Mouse (Mus musculus) limb, embryonic 11.5 days (tissue): Measurements from ENCODE around the gene Tram2. TPM values are rescaled to one million over a fixed set of nuclear protein-coding genes. Genes with fewer than 3 reads are reported as not detected.

Experiments used
- ATAC-seq: fragments of 200-750 bp; cut with Nextera tagmentation; 2 replicates; pipeline ENCODE4 v1.8.0; 2017; ENCODE audit warnings: low read depth; ENCODE audit not compliant: insufficient number of reproducible peaks, low FRiP score, low TSS enrichment
- DNase-seq: peaks from one replicate; pipeline ENCODE4 v3.0.0-alpha.2; 2015; ENCODE audit warnings: low spot score
- H3K27ac ChIP-seq: fragments of 300-500 bp; sonication (generic); replicated peaks from 2 replicates; pipeline ENCODE4 v1.5.1; 2014; ENCODE audit warnings: low read depth, mild to moderate bottlenecking, low read length
- H3K27me3 ChIP-seq: fragments of 300-500 bp; sonication (generic); 2 replicates; pipeline ENCODE4 v1.6.1; 2014; ENCODE audit warnings: mild to moderate bottlenecking, low read length, mixed read lengths; ENCODE audit not compliant: control insufficient read depth, insufficient read depth
- H3K36me3 ChIP-seq: fragments of 300-500 bp; sonication (generic); 2 replicates; pipeline ENCODE4 v1.6.1; 2014; ENCODE audit warnings: mild to moderate bottlenecking, low read length, moderate library complexity, mixed read lengths; ENCODE audit not compliant: control insufficient read depth, insufficient read depth
- H3K4me1 ChIP-seq: fragments of 300-500 bp; sonication (generic); 2 replicates; pipeline ENCODE4 v1.6.1; 2014; ENCODE audit warnings: low read length, mixed read lengths; ENCODE audit not compliant: control insufficient read depth, insufficient read depth
- H3K4me2 ChIP-seq: fragments of 300-500 bp; sonication (generic); 2 replicates; pipeline ENCODE4 v1.6.1; 2014; ENCODE audit warnings: low read depth, mild to moderate bottlenecking, moderate library complexity; ENCODE audit not compliant: severe bottlenecking
- H3K4me3 ChIP-seq: fragments of 300-500 bp; sonication (generic); 2 replicates; pipeline ENCODE4 v1.5.1; 2014; ENCODE audit warnings: low read depth, low read length
- H3K9ac ChIP-seq: fragments of 300-500 bp; sonication (generic); 2 replicates; pipeline ENCODE4 v1.6.1; 2014; ENCODE audit warnings: mild to moderate bottlenecking, low read length
- H3K9me3 ChIP-seq: fragments of 300-500 bp; sonication (generic); 2 replicates; pipeline ENCODE4 v1.6.1; 2016; ENCODE audit warnings: low read length; ENCODE audit not compliant: control insufficient read depth
- WGBS: fragments of 180-500 bp; shearing (Covaris S2); extraction: QIAGEN DNeasy Blood & Tissue Kit; methylation state at CpG from one replicate; pipeline ENCODE4 v1.1.7; 2014; 5-methylcytosine and 5-hydroxymethylcytosine counted together
- polyA plus RNA-seq: library from polyadenylated mRNA; unstranded; fragments of >200 nt; fragmentation: Nextera tagmentation; extraction: Ambion mirVana; gene quantifications from 2 replicates; pipeline ENCODE4 v1.2.1, GENCODE M21; 2014

Tram2 gene
- polyA plus RNA-seq, 1 experiment from 2014 or later = 8.6 TPM

DNA sequence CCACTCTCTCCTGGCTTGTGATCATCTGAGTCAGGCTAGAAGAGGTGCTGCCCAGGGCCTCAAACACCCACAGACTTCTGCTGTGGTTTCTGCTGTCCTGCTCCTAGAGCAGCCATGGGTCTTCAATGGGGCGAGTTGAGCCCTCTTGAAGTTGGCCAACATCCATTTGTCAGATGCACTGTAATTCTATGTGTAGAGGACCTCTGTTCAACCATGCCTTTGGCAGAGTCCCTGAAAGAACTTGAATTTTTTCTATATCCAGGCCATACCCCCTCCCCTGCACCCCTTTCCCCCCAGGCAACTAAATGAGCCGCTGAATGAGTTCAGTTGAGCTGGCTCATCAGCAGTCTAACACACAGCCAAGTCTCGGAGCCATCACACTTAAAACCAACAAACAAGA lies 39.5 kb downstream of the Tram2 start:
- Histone ChIP-seq H3K9ac (no peak overlapping the region), H3K27me3 (no peaks in the 10 kb centered on the region), H3K27ac (no peak overlapping the region), H3K4me1 (0 out of 2 replicates have a peak, but pooled peaks cover 4% of the 10 kb centered on the region), H3K9me3 (no peaks in the 10 kb centered on the region), H3K4me3 (no peak overlapping the region), H3K36me3 (no peaks in the 10 kb centered on the region), H3K4me2 (no peak overlapping the region)
- no peak for ATAC-seq
- WGBS = 91% methylated on average over 3 of the region's 3 CpGs
- no peak for DNase-seq

DNA sequence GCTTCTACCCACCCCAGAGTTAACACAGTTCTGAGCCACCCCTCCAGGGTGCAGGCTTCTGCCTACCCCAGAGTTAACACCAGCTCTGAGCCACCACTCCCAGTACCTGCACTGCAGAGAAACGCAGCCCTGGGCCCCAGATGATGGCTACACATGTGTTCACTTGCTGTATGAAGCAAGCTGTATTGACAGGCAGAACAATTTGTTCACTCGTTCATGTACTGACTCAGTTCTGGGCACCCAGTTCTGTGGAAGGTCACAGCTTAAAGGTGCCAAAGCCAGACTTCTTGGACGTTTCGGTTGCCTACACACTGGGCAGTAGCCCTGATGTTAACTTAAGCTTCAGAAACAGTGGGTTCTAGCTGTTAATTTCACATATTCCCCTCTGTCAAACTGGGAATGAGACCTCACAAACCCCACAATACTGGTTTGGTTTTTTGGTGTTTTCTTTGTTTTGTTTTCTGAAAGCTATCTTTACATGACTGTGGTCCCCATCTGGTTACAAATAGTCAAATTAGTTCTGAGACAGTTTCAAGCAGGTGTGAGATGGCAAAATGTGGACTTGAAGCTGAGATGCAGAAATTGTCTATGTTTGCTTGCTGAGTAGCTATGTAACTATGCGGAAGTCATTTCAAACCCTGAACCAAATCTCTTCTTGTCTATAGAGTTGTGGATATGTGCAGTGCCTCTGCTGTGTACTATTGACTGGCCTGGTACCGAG lies 41.0 kb downstream of the Tram2 start:
- H3K27ac ChIP-seq = no peak overlapping the region
- H3K27me3 ChIP-seq = no peaks in the 10 kb centered on the region
- no peak overlapping the region for H3K4me2 ChIP-seq
- ATAC-seq (no peak), DNase-seq (no peak)
- H3K9me3 ChIP-seq = no peaks in the 10 kb centered on the region
- H3K4me1 ChIP-seq = 0 out of 2 replicates have a peak, but pooled peaks cover 4% of the 10 kb centered on the region
- H3K9ac ChIP-seq = no peak overlapping the region
- 83% methylated on average over 6 of the region's 6 CpGs for WGBS
- no peaks in the 10 kb centered on the region for H3K36me3 ChIP-seq
- no peak overlapping the region for H3K4me3 ChIP-seq

DNA sequence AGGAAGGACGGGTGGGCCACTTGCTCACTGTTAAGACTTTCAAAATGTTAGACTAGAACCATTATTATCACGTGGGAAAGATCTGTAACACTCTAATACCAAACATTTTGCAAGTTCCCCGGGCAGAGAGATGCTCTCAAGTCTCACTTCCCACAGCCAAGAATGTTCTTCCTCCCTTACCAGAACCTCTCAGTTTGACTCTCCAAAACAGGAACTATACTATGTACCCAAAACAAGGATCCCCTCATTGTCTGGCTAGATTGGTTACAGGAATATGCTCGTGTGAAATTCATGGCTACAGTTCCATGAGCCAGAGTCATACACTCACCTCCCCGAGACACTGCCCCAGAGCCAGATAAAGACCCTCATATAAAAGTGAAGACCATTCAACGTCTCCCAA lies 43.2 kb downstream of the Tram2 start:
- Histone ChIP-seq H3K9me3 (no peaks in the 10 kb centered on the region), H3K27me3 (no peaks in the 10 kb centered on the region), H3K4me3 (no peak overlapping the region), H3K27ac (no peak overlapping the region), H3K4me1 (no peaks in the 10 kb centered on the region), H3K4me2 (no peak overlapping the region), H3K9ac (no peak overlapping the region), H3K36me3 (no peaks in the 10 kb centered on the region)
- 85% methylated on average over 6 of the region's 6 CpGs for WGBS
- DNase-seq = no peak
- no peak for ATAC-seq

DNA sequence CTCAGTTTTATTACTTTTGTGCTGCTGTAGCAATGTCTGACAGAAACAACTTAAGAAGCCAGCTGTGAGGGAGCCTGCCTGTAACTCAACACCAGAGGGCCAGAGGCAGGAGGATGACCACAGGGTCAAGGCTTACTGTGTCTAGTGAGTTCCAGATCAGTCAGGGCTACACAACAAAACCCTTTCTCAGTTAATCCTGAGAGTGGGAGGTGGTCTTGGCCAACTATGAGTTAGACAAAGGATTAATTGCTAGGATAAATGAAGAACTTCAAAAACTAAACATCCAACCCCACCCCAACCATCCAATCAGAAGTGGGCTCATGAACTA lies 45.3 kb downstream of the Tram2 start:
- no peak overlapping the region for H3K27ac ChIP-seq
- no peaks in the 10 kb centered on the region for H3K27me3 ChIP-seq
- H3K9ac ChIP-seq = no peak overlapping the region
- H3K4me2 ChIP-seq = no peak overlapping the region
- no peak overlapping the region for H3K4me3 ChIP-seq
- 0 out of 2 replicates have a peak, but pooled peaks have one; percentile 52 for ATAC-seq
- no peaks in the 10 kb centered on the region for H3K9me3 ChIP-seq
- H3K36me3 ChIP-seq = no peaks in the 10 kb centered on the region
- H3K4me1 ChIP-seq = no peaks in the 10 kb centered on the region
- no peak for DNase-seq

DNA sequence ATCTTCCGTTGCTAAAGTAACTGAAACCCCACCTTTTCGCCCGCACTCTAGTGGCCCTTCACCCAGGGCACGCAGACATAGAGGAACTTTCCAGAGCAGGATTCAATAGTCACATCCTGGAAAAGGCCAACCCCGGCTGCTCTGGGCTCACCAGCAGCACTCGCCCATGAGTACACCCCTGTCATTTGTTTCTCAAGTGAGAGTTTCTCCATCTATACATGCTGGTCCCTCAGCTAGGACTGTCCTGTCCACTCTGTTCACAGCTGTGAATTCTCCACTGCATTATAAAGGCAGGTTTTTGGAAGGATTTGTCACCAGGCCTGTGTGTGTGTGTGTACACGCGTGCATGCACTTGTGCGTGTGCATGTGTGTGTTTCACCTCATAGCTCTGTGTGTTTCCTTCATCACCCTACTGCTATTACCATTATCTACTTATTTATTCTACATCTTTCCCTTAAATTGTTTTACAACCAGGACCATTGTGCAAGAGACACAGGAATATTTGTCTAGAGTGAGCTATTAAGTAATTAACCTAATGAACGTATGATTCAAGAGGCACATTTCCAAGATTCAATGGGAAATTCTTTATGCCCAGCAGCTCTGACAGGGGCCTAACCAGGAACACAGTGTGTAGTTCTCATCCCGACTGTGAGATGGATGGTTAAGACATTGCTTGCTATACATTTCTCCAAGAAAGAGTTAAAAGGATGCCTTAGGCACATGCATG lies 45.8 kb downstream of the Tram2 start:
- H3K27me3 ChIP-seq = no peaks in the 10 kb centered on the region
- H3K4me2 ChIP-seq = no peak overlapping the region
- DNase-seq (no peak), ATAC-seq (0 out of 2 replicates have a peak, but pooled peaks have one; percentile 17)
- H3K9ac ChIP-seq = no peak overlapping the region
- H3K4me3 ChIP-seq = no peak overlapping the region
- H3K27ac ChIP-seq = no peak overlapping the region
- H3K9me3 ChIP-seq = no peaks in the 10 kb centered on the region
- 90% methylated on average over 11 of the region's 11 CpGs for WGBS
- H3K4me1 ChIP-seq = no peaks in the 10 kb centered on the region
- no peaks in the 10 kb centered on the region for H3K36me3 ChIP-seq

DNA sequence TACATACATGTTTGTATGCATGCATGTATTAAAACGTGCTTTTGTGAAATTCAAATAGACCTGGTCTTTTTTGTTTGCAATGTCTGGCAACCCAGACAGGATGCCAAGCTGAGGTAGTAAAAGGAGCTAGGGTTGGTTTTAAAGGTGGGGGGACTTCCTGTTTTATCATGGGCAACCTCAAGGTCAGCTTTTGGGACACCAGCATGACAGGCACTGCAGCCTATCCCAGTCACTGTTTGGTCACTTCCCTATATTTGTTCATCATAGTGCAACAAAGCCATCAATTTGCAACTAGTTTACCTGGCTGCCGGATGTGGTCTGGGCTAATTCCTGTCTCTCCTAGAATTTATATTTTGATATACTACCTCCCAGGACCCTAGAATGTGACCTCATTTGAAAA lies 47.4 kb downstream of the Tram2 start:
- H3K4me1 ChIP-seq = no peaks in the 10 kb centered on the region
- H3K4me3 ChIP-seq = no peak overlapping the region
- DNase-seq (no peak), ATAC-seq (no peak)
- no peak overlapping the region for H3K27ac ChIP-seq
- H3K36me3 ChIP-seq = no peaks in the 10 kb centered on the region
- H3K9me3 ChIP-seq = no peaks in the 10 kb centered on the region
- WGBS = 89% methylated on average over 2 of the region's 2 CpGs
- H3K27me3 ChIP-seq = no peaks in the 10 kb centered on the region
- no peak overlapping the region for H3K9ac ChIP-seq
- H3K4me2 ChIP-seq = no peak overlapping the region

DNA sequence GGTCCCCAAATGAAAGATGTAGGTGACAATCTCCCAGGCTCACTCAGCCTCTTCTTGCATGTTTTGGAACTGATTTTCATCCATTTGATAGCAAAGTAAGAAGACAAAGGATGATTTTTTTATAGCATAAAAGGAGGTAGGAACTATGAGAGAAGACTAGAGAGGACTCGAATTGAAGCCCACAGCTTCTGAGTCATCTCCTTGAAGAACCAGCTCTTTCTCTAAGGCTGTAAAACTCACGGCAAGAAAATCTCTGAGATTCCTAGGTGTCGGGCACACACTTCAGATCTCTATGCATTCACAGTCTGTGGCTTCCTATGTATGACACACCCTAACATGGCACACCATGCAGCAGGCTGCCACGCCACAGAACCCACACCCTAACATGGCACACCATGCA lies 50.0 kb downstream of the Tram2 start:
- Histone ChIP-seq H3K9ac (no peak overlapping the region), H3K27me3 (no peaks in the 10 kb centered on the region), H3K36me3 (no peaks in the 10 kb centered on the region), H3K27ac (no peak overlapping the region), H3K4me3 (no peak overlapping the region), H3K4me2 (no peak overlapping the region), H3K4me1 (no peaks in the 10 kb centered on the region), H3K9me3 (no peaks in the 10 kb centered on the region)
- WGBS = 95% methylated on average over 4 of the region's 4 CpGs
- no peak for ATAC-seq
- DNase-seq = no peak

DNA sequence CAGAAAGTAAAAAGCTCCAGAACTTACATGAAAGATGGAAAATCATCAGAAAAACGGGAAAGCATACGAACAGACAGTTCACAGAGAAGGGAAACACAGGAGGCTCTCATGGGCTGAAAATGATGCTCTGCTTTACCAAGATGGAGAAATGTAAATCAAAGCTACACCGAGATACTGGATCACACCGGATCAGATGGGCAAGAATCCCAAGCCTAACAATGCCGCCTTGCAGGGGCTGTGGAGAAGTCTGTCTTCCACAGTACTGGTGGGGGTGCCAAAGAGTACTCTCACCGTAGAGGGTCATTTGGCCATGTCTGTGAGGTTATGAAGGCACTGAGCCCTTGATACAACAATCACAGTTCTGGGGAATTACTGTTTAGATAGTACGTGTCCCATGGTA lies 52.5 kb downstream of the Tram2 start:
- Histone ChIP-seq H3K4me1 (no peaks in the 10 kb centered on the region), H3K4me2 (no peak overlapping the region), H3K9me3 (no peaks in the 10 kb centered on the region), H3K27me3 (no peaks in the 10 kb centered on the region), H3K27ac (no peak overlapping the region), H3K36me3 (no peaks in the 10 kb centered on the region), H3K4me3 (no peak overlapping the region), H3K9ac (no peak overlapping the region)
- no peak for ATAC-seq
- WGBS = 86% methylated on average over 7 of the region's 7 CpGs
- no peak for DNase-seq
